Mouse (Mus musculus) C2C12 (cell line): ENCODE results near the gene Hsd17b13.

Source experiments
- CTCF ChIP-seq: IDR thresholded peaks from one replicate; pipeline ENCODE4 v1.5.1; 2011; ENCODE audit not compliant: control insufficient read depth, insufficient read depth, insufficient read length
- MAX ChIP-seq: IDR thresholded peaks from one replicate; pipeline ENCODE4 v1.6.1; 2011; ENCODE audit warnings: mild to moderate bottlenecking, control low read depth
- MYOG ChIP-seq: IDR thresholded peaks from one replicate; pipeline ENCODE4 v1.6.1; 2011; ENCODE audit not compliant: control insufficient read depth, insufficient read length; ENCODE audit errors: extremely low read depth

DNA sequence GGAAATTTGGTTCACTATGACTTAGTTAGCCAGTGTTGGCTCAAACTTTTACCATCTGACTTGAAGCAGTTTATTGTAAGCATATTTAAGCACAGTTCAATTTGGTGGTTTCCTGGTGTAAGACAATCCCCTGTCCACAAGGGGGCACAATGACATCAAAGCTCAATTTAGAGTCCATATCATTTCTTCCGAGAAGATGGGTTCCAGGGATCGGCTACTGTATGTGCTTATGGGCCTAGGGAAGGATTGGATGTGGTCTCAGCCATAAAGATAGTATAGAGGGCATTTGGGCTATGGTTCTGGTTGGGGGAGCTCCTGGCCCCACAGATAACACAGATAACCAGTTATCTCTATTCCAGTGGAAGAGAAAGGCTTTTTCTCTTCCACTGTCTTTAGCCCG lies 18.0 kb upstream of the Hsd17b13 start:
- TF ChIP-seq CTCF (no peak), MAX (no peak), MYOG (no peak)
